Mouse (Mus musculus): ENCODE results near the gene Astn2. TPM values are rescaled to one million over a fixed set of nuclear protein-coding genes. Genes with fewer than 3 reads are reported as not detected.

Gene Astn2
- polyA plus RNA-seq, 1 experiment from 2014 or later, result 0.61 TPM

GRCm38 (mm10) chr4:65947141-65947649 lies 457.2 kb downstream of the Astn2 start:
- ATAC-seq (ENCODE audit: insufficient number of reproducible peaks, insufficient read depth, low FRiP score, low read depth), result no peak
- H3K27ac ChIP-seq (replicated peaks in 1 of 2; ENCODE audit: control insufficient read depth in 1 of 2, insufficient read depth in 1 of 2, low read depth in 2 of 2, low read length in 2 of 2), result no peak overlapping the region
- H3K4me3 ChIP-seq (ENCODE audit: control insufficient read depth in 1 of 2, insufficient read depth in 1 of 2, low read depth in 1 of 2, low read length in 2 of 2), result no peak overlapping the region
- H3K4me2 ChIP-seq (ENCODE audit: low read length), result no peak overlapping the region
- H3K4me1 ChIP-seq (ENCODE audit: control insufficient read depth in 2 of 2, insufficient read depth in 2 of 2, low read length in 2 of 2), result no peaks in the 10 kb centered on the region
- WGBS, result 78% methylated on average over 3 of the region's 3 CpGs
- no peaks in the 10 kb centered on the region for H3K9me3 ChIP-seq (ENCODE audit: control insufficient read depth, low read length)
- H3K27me3 ChIP-seq (ENCODE audit: control insufficient read depth, insufficient read depth, low read length), result no peaks in the 10 kb centered on the region
- no peak overlapping the region for H3K9ac ChIP-seq (ENCODE audit: low read length)
- H3K36me3 ChIP-seq (ENCODE audit: control insufficient read depth, insufficient read depth, low read length), result no peaks in the 10 kb centered on the region

GRCm38 (mm10) chr4:65946021-65946420 lies 458.4 kb downstream of the Astn2 start:
- H3K27me3 ChIP-seq (ENCODE audit: control insufficient read depth, insufficient read depth, low read length), result no peaks in the 10 kb centered on the region
- WGBS, result 75% methylated on average over 2 of the region's 2 CpGs
- H3K4me3 ChIP-seq (ENCODE audit: control insufficient read depth in 1 of 2, insufficient read depth in 1 of 2, low read depth in 1 of 2, low read length in 2 of 2), result no peak overlapping the region
- ATAC-seq (ENCODE audit: insufficient number of reproducible peaks, insufficient read depth, low FRiP score, low read depth), result no peak
- no peaks in the 10 kb centered on the region for H3K4me1 ChIP-seq (ENCODE audit: control insufficient read depth in 2 of 2, insufficient read depth in 2 of 2, low read length in 2 of 2)
- H3K4me2 ChIP-seq (ENCODE audit: low read length), result no peak overlapping the region
- H3K9me3 ChIP-seq (ENCODE audit: control insufficient read depth, low read length), result no peaks in the 10 kb centered on the region
- H3K36me3 ChIP-seq (ENCODE audit: control insufficient read depth, insufficient read depth, low read length), result no peaks in the 10 kb centered on the region
- H3K9ac ChIP-seq (ENCODE audit: low read length), result no peak overlapping the region
- H3K27ac ChIP-seq (replicated peaks in 1 of 2; ENCODE audit: control insufficient read depth in 1 of 2, insufficient read depth in 1 of 2, low read depth in 2 of 2, low read length in 2 of 2), result no peak overlapping the region

GRCm38 (mm10) chr4:65930901-65931300 lies 473.5 kb downstream of the Astn2 start:
- Histone ChIP-seq H3K27ac (replicated peaks in 1 of 2; ENCODE audit: control insufficient read depth in 1 of 2, insufficient read depth in 1 of 2, low read depth in 2 of 2, low read length in 2 of 2) (no peak overlapping the region), H3K4me3 (ENCODE audit: control insufficient read depth in 1 of 2, insufficient read depth in 1 of 2, low read depth in 1 of 2, low read length in 2 of 2) (no peak overlapping the region), H3K36me3 (ENCODE audit: control insufficient read depth, insufficient read depth, low read length) (no peaks in the 10 kb centered on the region), H3K4me1 (ENCODE audit: control insufficient read depth in 2 of 2, insufficient read depth in 2 of 2, low read length in 2 of 2) (no peaks in the 10 kb centered on the region), H3K9me3 (ENCODE audit: control insufficient read depth, low read length) (no peaks in the 10 kb centered on the region), H3K27me3 (ENCODE audit: control insufficient read depth, insufficient read depth, low read length) (no peaks in the 10 kb centered on the region), H3K9ac (ENCODE audit: low read length) (no peak overlapping the region), H3K4me2 (ENCODE audit: low read length) (no peak overlapping the region)
- ATAC-seq (ENCODE audit: insufficient number of reproducible peaks, insufficient read depth, low FRiP score, low read depth), result no peak
- 75% methylated on average over 2 of the region's 2 CpGs for WGBS

GRCm38 (mm10) chr4:65920294-65920693 lies 484.1 kb downstream of the Astn2 start:
- no peak for ATAC-seq (ENCODE audit: insufficient number of reproducible peaks, insufficient read depth, low FRiP score, low read depth)
- H3K27me3 ChIP-seq (ENCODE audit: control insufficient read depth, insufficient read depth, low read length), result no peaks in the 10 kb centered on the region
- H3K4me1 ChIP-seq (ENCODE audit: control insufficient read depth in 2 of 2, insufficient read depth in 2 of 2, low read length in 2 of 2), result no peaks in the 10 kb centered on the region
- H3K9me3 ChIP-seq (ENCODE audit: control insufficient read depth, low read length), result no peaks in the 10 kb centered on the region
- no peak overlapping the region for H3K27ac ChIP-seq (replicated peaks in 1 of 2; ENCODE audit: control insufficient read depth in 1 of 2, insufficient read depth in 1 of 2, low read depth in 2 of 2, low read length in 2 of 2)
- WGBS, result 65% methylated on average over 1 of the region's 1 CpGs
- H3K36me3 ChIP-seq (ENCODE audit: control insufficient read depth, insufficient read depth, low read length), result no peaks in the 10 kb centered on the region
- H3K4me2 ChIP-seq (ENCODE audit: low read length), result no peak overlapping the region
- H3K9ac ChIP-seq (ENCODE audit: low read length), result no peak overlapping the region
- no peak overlapping the region for H3K4me3 ChIP-seq (ENCODE audit: control insufficient read depth in 1 of 2, insufficient read depth in 1 of 2, low read depth in 1 of 2, low read length in 2 of 2)

- Histone ChIP-seq H3K4me2 (ENCODE audit: low read length) (no peak overlapping the region), H3K9me3 (ENCODE audit: control insufficient read depth, low read length) (no peaks in the 10 kb centered on the region), H3K9ac (ENCODE audit: low read length) (no peak overlapping the region), H3K4me1 (ENCODE audit: control insufficient read depth in 2 of 2, insufficient read depth in 2 of 2, low read length in 2 of 2) (no peaks in the 10 kb centered on the region), H3K4me3 (ENCODE audit: control insufficient read depth in 1 of 2, insufficient read depth in 1 of 2, low read depth in 1 of 2, low read length in 2 of 2) (no peak overlapping the region), H3K36me3 (ENCODE audit: control insufficient read depth, insufficient read depth, low read length) (no peaks in the 10 kb centered on the region), H3K27ac (replicated peaks in 1 of 2; ENCODE audit: control insufficient read depth in 1 of 2, insufficient read depth in 1 of 2, low read depth in 2 of 2, low read length in 2 of 2) (no peak overlapping the region), H3K27me3 (ENCODE audit: control insufficient read depth, insufficient read depth, low read length) (no peaks in the 10 kb centered on the region)
- 73% methylated on average over 11 of the region's 11 CpGs for WGBS
- ATAC-seq (ENCODE audit: insufficient number of reproducible peaks, insufficient read depth, low FRiP score, low read depth), result no peak
Observed at GRCm38 (mm10) chr4:65916027-65917008, 488.1 kb downstream of the Astn2 start.

GRCm38 (mm10) chr4:65912247-65912942 lies 492.0 kb downstream of the Astn2 start:
- Histone ChIP-seq H3K4me2 (ENCODE audit: low read length) (no peak overlapping the region), H3K9me3 (ENCODE audit: control insufficient read depth, low read length) (no peaks in the 10 kb centered on the region), H3K36me3 (ENCODE audit: control insufficient read depth, insufficient read depth, low read length) (no peaks in the 10 kb centered on the region), H3K4me1 (ENCODE audit: control insufficient read depth in 2 of 2, insufficient read depth in 2 of 2, low read length in 2 of 2) (no peaks in the 10 kb centered on the region), H3K27ac (replicated peaks in 1 of 2; ENCODE audit: control insufficient read depth in 1 of 2, insufficient read depth in 1 of 2, low read depth in 2 of 2, low read length in 2 of 2) (no peak overlapping the region), H3K9ac (ENCODE audit: low read length) (no peak overlapping the region), H3K27me3 (ENCODE audit: control insufficient read depth, insufficient read depth, low read length) (no peaks in the 10 kb centered on the region), H3K4me3 (ENCODE audit: control insufficient read depth in 1 of 2, insufficient read depth in 1 of 2, low read depth in 1 of 2, low read length in 2 of 2) (no peak overlapping the region)
- WGBS, result 69% methylated on average over 8 of the region's 8 CpGs
- ATAC-seq (ENCODE audit: insufficient number of reproducible peaks, insufficient read depth, low FRiP score, low read depth), result no peak

GRCm38 (mm10) chr4:65907660-65908059 lies 496.8 kb downstream of the Astn2 start:
- H3K4me1 ChIP-seq (ENCODE audit: control insufficient read depth in 2 of 2, insufficient read depth in 2 of 2, low read length in 2 of 2), result no peaks in the 10 kb centered on the region
- no peak overlapping the region for H3K9ac ChIP-seq (ENCODE audit: low read length)
- H3K4me2 ChIP-seq (ENCODE audit: low read length), result no peak overlapping the region
- H3K27ac ChIP-seq (replicated peaks in 1 of 2; ENCODE audit: control insufficient read depth in 1 of 2, insufficient read depth in 1 of 2, low read depth in 2 of 2, low read length in 2 of 2), result no peak overlapping the region
- H3K4me3 ChIP-seq (ENCODE audit: control insufficient read depth in 1 of 2, insufficient read depth in 1 of 2, low read depth in 1 of 2, low read length in 2 of 2), result no peak overlapping the region
- no peak for ATAC-seq (ENCODE audit: insufficient number of reproducible peaks, insufficient read depth, low FRiP score, low read depth)
- WGBS, result 71% methylated on average over 7 of the region's 7 CpGs
- H3K9me3 ChIP-seq (ENCODE audit: control insufficient read depth, low read length), result no peaks in the 10 kb centered on the region
- no peaks in the 10 kb centered on the region for H3K36me3 ChIP-seq (ENCODE audit: control insufficient read depth, insufficient read depth, low read length)
- H3K27me3 ChIP-seq (ENCODE audit: control insufficient read depth, insufficient read depth, low read length), result no peaks in the 10 kb centered on the region

All from heart, embryonic 14.5 days (tissue).